ENCODE assay signal across 14 mouse cellular contexts in genomic region chr5:115685126-115685525, GRCm38 (mm10). TPM values are rescaled to one million over a fixed set of nuclear protein-coding genes. Genes with fewer than 3 reads are reported as not detected.
DNase-seq lines count a peak whose midpoint lies in the region.
"Had no signal": no experiment of that assay in that cellular context is flagged by ENCODE, and none has a peak within 500 bp of the region (broad histone marks: within the 10 kb centered on the region; RNA-seq: fewer than 3 reads in every experiment).

No protein-coding gene starts in this region.

- peak; percentile 70 for DNase-seq in heart, adult 11 months
- DNase-seq in heart, postnatal 36 days: no peak
- peak; percentile 16 for DNase-seq in testis, postnatal 10 days (ENCODE audit: low spot score)
- no peak for DNase-seq in testis, postnatal 14 days (ENCODE audit: low spot score)
- no peak for DNase-seq in embryo, embryonic 10 days (ENCODE audit: low spot score)
- DNase-seq: adrenal gland, adult 8-10 months; adrenal gland, postnatal 14 days; adrenal gland, postnatal 36 days; B cell, adult 2 months; cerebellum, adult 11-12 months; cerebellum, adult 9-10 months; cerebellum, postnatal 10 days; cerebellum, postnatal 25 days; embryo, embryonic 11 days had no signal

- intact Hi-C loops in heart, postnatal 36 days (cut with DNase I): no loop called here

RNA-seq across cellular contexts. Expression of gene Bicdl1, which starts 46.3 kb away (rescaled TPM):
- total RNA-seq in heart, postnatal 36 days (2021): 1 to 10 TPM; 6.7 to 8.9 TPM

RNA-seq across cellular contexts. Expression of gene Rab35, which starts 53.4 kb away (rescaled TPM):
- total RNA-seq in heart, postnatal 36 days (2021): 10 to 100 TPM; 43.1 to 46.3 TPM

Comparison
In these comparisons a context has a peak if more than half of its experiments do, and no peak if none do; other contexts are left out.
1. DNase-seq: peak in heart, adult 11 months (single experiment) and testis, postnatal 10 days (single experiment); none in heart, postnatal 36 days (0 of 2), testis, postnatal 14 days (single experiment) and embryo, embryonic 10 days (single experiment).